Mouse (Mus musculus) embryonic facial prominence, embryonic 12.5 days (tissue): ENCODE results near the gene Pom121l2. TPM values are rescaled to one million over a fixed set of nuclear protein-coding genes. Genes with fewer than 3 reads are reported as not detected.

Experiments used
- ATAC-seq: fragments of 200-750 bp; cut with Nextera tagmentation; 2 replicates; pipeline ENCODE4 v1.8.0; 2017; ENCODE audit not compliant: insufficient number of reproducible peaks, insufficient read depth, low FRiP score, low TSS enrichment
- H3K27ac ChIP-seq: fragments of 300-500 bp; sonication (generic); 2 replicates; pipeline ENCODE4 v1.5.1; 2016; ENCODE audit warnings: mild to moderate bottlenecking
- H3K27me3 ChIP-seq: fragments of 300-500 bp; sonication (generic); 2 replicates; pipeline ENCODE4 v1.6.1; 2016; ENCODE audit warnings: mild to moderate bottlenecking, moderate library complexity
- H3K36me3 ChIP-seq: fragments of 300-500 bp; sonication (generic); 2 replicates; pipeline ENCODE4 v1.6.1; 2016; ENCODE audit warnings: mild to moderate bottlenecking
- H3K4me1 ChIP-seq: fragments of 300-500 bp; sonication (generic); 2 replicates; pipeline ENCODE4 v1.6.1; 2016
- H3K4me2 ChIP-seq: fragments of 300-500 bp; sonication (generic); replicated peaks from 2 replicates; pipeline ENCODE4 v1.6.1; 2016; ENCODE audit warnings: mild to moderate bottlenecking, moderate library complexity
- H3K4me3 ChIP-seq: fragments of 300-500 bp; sonication (generic); 2 replicates; pipeline ENCODE4 v1.5.1; 2016; ENCODE audit warnings: mild to moderate bottlenecking
- H3K9ac ChIP-seq: fragments of 300-500 bp; sonication (generic); 2 replicates; pipeline ENCODE4 v1.6.1; 2016; ENCODE audit warnings: mild to moderate bottlenecking, moderate library complexity
- H3K9me3 ChIP-seq: fragments of 300-500 bp; sonication (generic); 2 replicates; pipeline ENCODE4 v1.6.1; 2016; ENCODE audit warnings: mild to moderate bottlenecking, moderate library complexity
- WGBS: fragments of 180-500 bp; shearing (Covaris S2); methylation state at CpG from one replicate; pipeline ENCODE4 v1.1.7; 2016; 5-methylcytosine and 5-hydroxymethylcytosine counted together
- polyA plus RNA-seq: library from polyadenylated mRNA; unstranded; fragments of >200 nt; fragmentation: Nextera tagmentation; extraction: Ambion mirVana; gene quantifications from 2 replicates; pipeline ENCODE4 v1.2.1, GENCODE M21; 2016

Pom121l2 gene
- polyA plus RNA-seq, 1 experiment from 2014 or later, result 0.33 TPM

GRCm38 (mm10) chr13:22007121-22007510 is 26.1 kb downstream of the Pom121l2 start:
- WGBS, result 2% methylated on average over 18 of the region's 18 CpGs
- no peak for ATAC-seq
- Histone ChIP-seq H3K4me3 (peak overlapping the region; percentile 55), H3K9me3 (no peaks in the 10 kb centered on the region), H3K27me3 (peaks cover 92% of the 10 kb centered on the region), H3K4me1 (peaks cover 16% of the 10 kb centered on the region; the same call in 1 of the 2 replicates), H3K27ac (no peak overlapping the region), H3K36me3 (no peaks in the 10 kb centered on the region), H3K9ac (no peak overlapping the region), H3K4me2 (peak overlapping the region; percentile 92)

GRCm38 (mm10) chr13:22007872-22008271 is 26.9 kb downstream of the Pom121l2 start:
- Histone ChIP-seq H3K4me2 (no peak overlapping the region), H3K4me3 (no peak overlapping the region), H3K9me3 (no peaks in the 10 kb centered on the region), H3K27ac (no peak overlapping the region), H3K36me3 (no peaks in the 10 kb centered on the region), H3K9ac (no peak overlapping the region), H3K27me3 (peaks cover 91% of the 10 kb centered on the region), H3K4me1 (peaks cover 16% of the 10 kb centered on the region; the same call in 1 of the 2 replicates)
- no peak for ATAC-seq
- WGBS, result 51% methylated on average over 7 of the region's 7 CpGs

GRCm38 (mm10) chr13:22008707-22009106 is 27.7 kb downstream of the Pom121l2 start:
- Histone ChIP-seq H3K4me1 (peaks cover 16% of the 10 kb centered on the region; the same call in 1 of the 2 replicates), H3K36me3 (no peaks in the 10 kb centered on the region), H3K27ac (no peak overlapping the region), H3K4me2 (no peak overlapping the region), H3K4me3 (no peak overlapping the region), H3K9ac (no peak overlapping the region), H3K9me3 (no peaks in the 10 kb centered on the region), H3K27me3 (peaks cover 88% of the 10 kb centered on the region)
- no peak for ATAC-seq
- 76% methylated on average over 3 of the region's 3 CpGs for WGBS

GRCm38 (mm10) chr13:22009642-22010041 is 28.6 kb downstream of the Pom121l2 start, which contains the start of gene Prss16:
Gene Prss16, minus strand, starts transcription at chr13:22009742.
- Histone ChIP-seq H3K4me1 (peaks cover 16% of the 10 kb centered on the region; the same call in 1 of the 2 replicates), H3K36me3 (no peaks in the 10 kb centered on the region), H3K4me3 (no peak within 1 kb of the TSS), H3K9me3 (no peaks in the 10 kb centered on the region), H3K4me2 (no peak within 1 kb of the TSS), H3K9ac (no peak within 1 kb of the TSS), H3K27me3 (peaks cover 88% of the 10 kb centered on the region), H3K27ac (no peak within 1 kb of the TSS)
- ATAC-seq, result no peak
- 30% methylated on average over 5 of the region's 7 CpGs for WGBS

- H3K4me3 ChIP-seq, result no peak overlapping the region
- no peak overlapping the region for H3K4me2 ChIP-seq
- H3K27me3 ChIP-seq, result peaks cover 66% of the 10 kb centered on the region
- H3K27ac ChIP-seq, result no peak overlapping the region
- no peaks in the 10 kb centered on the region for H3K4me1 ChIP-seq
- H3K9me3 ChIP-seq, result no peaks in the 10 kb centered on the region
- no peak overlapping the region for H3K9ac ChIP-seq
- 16% methylated on average over 13 of the region's 13 CpGs for WGBS
- H3K36me3 ChIP-seq, result no peaks in the 10 kb centered on the region
- ATAC-seq, result no peak
Observed at GRCm38 (mm10) chr13:22013716-22014115, 32.7 kb downstream of the Pom121l2 start.

GRCm38 (mm10) chr13:22014411-22014845 is 33.4 kb downstream of the Pom121l2 start:
- WGBS, result 10% methylated on average over 17 of the region's 17 CpGs
- Histone ChIP-seq H3K36me3 (no peaks in the 10 kb centered on the region), H3K4me2 (peak overlapping the region; percentile 22; the same call in 1 of the 2 replicates), H3K4me1 (no peaks in the 10 kb centered on the region), H3K27ac (no peak overlapping the region), H3K9ac (no peak overlapping the region), H3K4me3 (0 out of 2 replicates have a peak overlapping the region, but pooled peaks have one; percentile 5), H3K27me3 (peaks cover 66% of the 10 kb centered on the region), H3K9me3 (no peaks in the 10 kb centered on the region)
- no peak for ATAC-seq

GRCm38 (mm10) chr13:22015479-22016450 is 34.8 kb downstream of the Pom121l2 start:
- H3K27me3 ChIP-seq, result peaks cover 60% of the 10 kb centered on the region
- no peak for ATAC-seq
- H3K27ac ChIP-seq, result no peak overlapping the region
- H3K9ac ChIP-seq, result no peak overlapping the region
- no peaks in the 10 kb centered on the region for H3K36me3 ChIP-seq
- no peaks in the 10 kb centered on the region for H3K4me1 ChIP-seq
- WGBS, result 16% methylated on average over 27 of the region's 27 CpGs
- H3K4me3 ChIP-seq, result no peak overlapping the region
- H3K9me3 ChIP-seq, result no peaks in the 10 kb centered on the region
- no peak overlapping the region for H3K4me2 ChIP-seq

GRCm38 (mm10) chr13:22019934-22020835 is 39.2 kb downstream of the Pom121l2 start:
- Histone ChIP-seq H3K9me3 (no peaks in the 10 kb centered on the region), H3K4me3 (peak overlapping the region; percentile 43), H3K9ac (no peak overlapping the region), H3K4me1 (no peaks in the 10 kb centered on the region), H3K27ac (no peak overlapping the region), H3K27me3 (peaks cover 26% of the 10 kb centered on the region), H3K36me3 (no peaks in the 10 kb centered on the region), H3K4me2 (peak overlapping the region; percentile 60)
- under 1% methylated on average over 44 of the region's 44 CpGs for WGBS
- no peak for ATAC-seq

- no peaks in the 10 kb centered on the region for H3K9me3 ChIP-seq
- H3K27me3 ChIP-seq, result peaks cover 21% of the 10 kb centered on the region
- no peak overlapping the region for H3K9ac ChIP-seq
- H3K4me2 ChIP-seq, result peak overlapping the region; percentile 60
- H3K4me1 ChIP-seq, result no peaks in the 10 kb centered on the region
- no peaks in the 10 kb centered on the region for H3K36me3 ChIP-seq
- 0% methylated on average over 8 of the region's 8 CpGs for WGBS
- H3K27ac ChIP-seq, result no peak overlapping the region
- no peak for ATAC-seq
- H3K4me3 ChIP-seq, result peak overlapping the region; percentile 43
Observed at GRCm38 (mm10) chr13:22020901-22021339, 39.9 kb downstream of the Pom121l2 start.

- Histone ChIP-seq H3K27ac (no peak overlapping the region), H3K4me1 (no peaks in the 10 kb centered on the region), H3K9me3 (no peaks in the 10 kb centered on the region), H3K36me3 (no peaks in the 10 kb centered on the region), H3K27me3 (peaks cover 21% of the 10 kb centered on the region), H3K4me3 (peak overlapping the region; percentile 43), H3K4me2 (peak overlapping the region; percentile 60), H3K9ac (peak overlapping the region; percentile 38; the same call in 1 of the 2 replicates)
- under 1% methylated on average over 11 of the region's 11 CpGs for WGBS
- ATAC-seq, result no peak
Observed at GRCm38 (mm10) chr13:22021581-22021980, 40.6 kb downstream of the Pom121l2 start.

GRCm38 (mm10) chr13:22022241-22022640 is 41.2 kb downstream of the Pom121l2 start:
- under 1% methylated on average over 9 of the region's 9 CpGs for WGBS

More at GRCm38 (mm10) chr13:22022241-22022640, 41.2 kb downstream of the Pom121l2 start:
- Histone ChIP-seq H3K4me3 (peak overlapping the region; percentile 43), H3K27me3 (peaks cover 21% of the 10 kb centered on the region), H3K36me3 (no peaks in the 10 kb centered on the region), H3K9me3 (no peaks in the 10 kb centered on the region), H3K4me2 (peak overlapping the region; percentile 60), H3K9ac (no peak overlapping the region), H3K4me1 (no peaks in the 10 kb centered on the region), H3K27ac (no peak overlapping the region)
- ATAC-seq, result no peak
